Mouse (Mus musculus) frontal cortex, postnatal 10 days (tissue): ENCODE data around the gene Gm20481.
"Not testable (repeated sequence)": the region's sequence is repeated elsewhere in the genome, so short reads cannot be mapped to it uniquely, and the experiment has no call there.

ENCODE experiments used
- DNase-seq, 2 experiments: peaks; one replicate each; pipeline ENCODE4 v3.0.0; 2022; ENCODE audit warnings: low spot score in 2 of 2, mixed read lengths in 1 of 2

Gm20481 gene

GRCm38 (mm10) chr17:34969822-34970221 is at the start of gene Gm20481:
Gene Gm20481 (plus strand): TSS chr17:34969912.
- not testable (repeated sequence) for DNase-seq

- no peak for DNase-seq
Observed at GRCm38 (mm10) chr17:34922939-34923338, 46.8 kb upstream of the Gm20481 start.

GRCm38 (mm10) chr17:34924258-34924657 is 45.5 kb upstream of the Gm20481 start:
- no peak for DNase-seq

GRCm38 (mm10) chr17:34927306-34928019 is 42.2 kb upstream of the Gm20481 start:
- no peak for DNase-seq

- DNase-seq: no peak
Observed at GRCm38 (mm10) chr17:34928841-34929240, 40.9 kb upstream of the Gm20481 start.

- peak; percentile 98 for DNase-seq
Observed at GRCm38 (mm10) chr17:34931061-34931734, 38.5 kb upstream of the Gm20481 start, which contains the start of gene Neu1. Gene Neu1 (plus strand): TSS chr17:34931253.

GRCm38 (mm10) chr17:34931735-34932098 is 38.0 kb upstream of the Gm20481 start:
- no peak for DNase-seq

- no peak for DNase-seq
Observed at GRCm38 (mm10) chr17:34932287-34932686, 37.4 kb upstream of the Gm20481 start.

GRCm38 (mm10) chr17:34934031-34934430 is 35.7 kb upstream of the Gm20481 start:
- no peak for DNase-seq

- no peak for DNase-seq
Observed at GRCm38 (mm10) chr17:34934830-34935229, 34.9 kb upstream of the Gm20481 start.

GRCm38 (mm10) chr17:34937960-34938505 is 31.7 kb upstream of the Gm20481 start:
- no peak for DNase-seq

- DNase-seq: no peak
Observed at GRCm38 (mm10) chr17:34941344-34942041, 28.2 kb upstream of the Gm20481 start.

GRCm38 (mm10) chr17:34943128-34943815 is 26.4 kb upstream of the Gm20481 start:
- DNase-seq: no peak

GRCm38 (mm10) chr17:34944362-34944761 is 25.4 kb upstream of the Gm20481 start:
- DNase-seq: no peak

GRCm38 (mm10) chr17:34946486-34947140 is 23.1 kb upstream of the Gm20481 start:
- DNase-seq: no peak

GRCm38 (mm10) chr17:34947606-34948005 is 22.1 kb upstream of the Gm20481 start:
- no peak for DNase-seq

GRCm38 (mm10) chr17:34948721-34949552 is 20.8 kb upstream of the Gm20481 start:
- not testable (repeated sequence) for DNase-seq

GRCm38 (mm10) chr17:34949553-34949969 is 20.2 kb upstream of the Gm20481 start:
- no peak for DNase-seq

- DNase-seq: no peak
Observed at GRCm38 (mm10) chr17:34950514-34951455, 18.9 kb upstream of the Gm20481 start.
